Mouse (Mus musculus) lung, postnatal 0 days (tissue): ENCODE measurements around the gene Junb. TPM values are rescaled to one million over a fixed set of nuclear protein-coding genes. Genes with fewer than 3 reads are reported as not detected.

Experiments used
- ATAC-seq: fragments of 200-750 bp; cut with Nextera tagmentation; 2 replicates; pipeline ENCODE4 v1.8.0; 2017; ENCODE audit warnings: moderate library complexity
- DNase-seq: peaks from one replicate; pipeline ENCODE4 v3.0.0-alpha.2; 2016; ENCODE audit warnings: low spot score
- H3K27ac ChIP-seq: fragments of 300-500 bp; sonication (generic); 2 replicates; pipeline ENCODE4 v1.5.1; 2014; ENCODE audit warnings: antibody characterized with exemption, mild to moderate bottlenecking, low read length, mixed read lengths
- H3K27me3 ChIP-seq: fragments of 300-500 bp; sonication (generic); replicated peaks from 2 replicates; pipeline ENCODE4 v1.6.1; 2014; ENCODE audit warnings: low read length, mixed read lengths; ENCODE audit not compliant: insufficient read depth
- H3K36me3 ChIP-seq: fragments of 300-500 bp; sonication (generic); 2 replicates; pipeline ENCODE4 v1.6.1; 2014; ENCODE audit warnings: low read length, mixed read lengths; ENCODE audit not compliant: insufficient read depth
- H3K4me1 ChIP-seq: fragments of 300-500 bp; sonication (generic); 2 replicates; pipeline ENCODE4 v1.6.1; 2014; ENCODE audit warnings: antibody characterized with exemption, low read depth, low read length, mixed read lengths; ENCODE audit not compliant: insufficient read depth
- H3K4me2 ChIP-seq: fragments of 300-500 bp; sonication (generic); replicated peaks from 2 replicates; pipeline ENCODE4 v1.6.1; 2014; ENCODE audit warnings: low read depth, mild to moderate bottlenecking, low read length, moderate library complexity, mixed read lengths
- H3K4me3 ChIP-seq: fragments of 300-500 bp; sonication (generic); 2 replicates; pipeline ENCODE4 v1.5.1; 2014; ENCODE audit warnings: low read depth, low read length
- H3K9ac ChIP-seq: fragments of 300-500 bp; sonication (generic); replicated peaks from 2 replicates; pipeline ENCODE4 v1.6.1; 2014; ENCODE audit warnings: low read depth, mild to moderate bottlenecking
- H3K9me3 ChIP-seq: fragments of 300-500 bp; sonication (generic); 2 replicates; pipeline ENCODE4 v1.6.1; 2016; ENCODE audit warnings: low read length, mixed read lengths
- CTCF ChIP-seq: IDR thresholded peaks from 2 replicates; pipeline ENCODE4 v1.5.1; 2016; ENCODE audit warnings: antibody characterized with exemption, mild to moderate bottlenecking
- EP300 ChIP-seq: IDR thresholded peaks from 2 replicates; pipeline ENCODE4 v1.6.1; 2016; ENCODE audit warnings: antibody characterized with exemption, mild to moderate bottlenecking, control low read depth
- WGBS: fragments of 180-500 bp; shearing (Covaris S2); extraction: QIAGEN DNeasy Blood & Tissue Kit; methylation state at CpG from one replicate; pipeline ENCODE4 v1.1.7; 2014; 5-methylcytosine and 5-hydroxymethylcytosine counted together
- microRNA-seq: library from miRNA; unstranded; fragments of <30 nt; microRNA quantifications from one replicate; pipeline ENCODE4, GENCODE M21; 2016
- polyA plus RNA-seq: library from polyadenylated mRNA; unstranded; fragments of >200 nt; fragmentation: Nextera tagmentation; extraction: Ambion mirVana; gene quantifications from 2 replicates; pipeline ENCODE4 v1.2.1, GENCODE M21; 2015

Junb gene
- polyA plus RNA-seq, 1 experiment from 2014 or later = 69.0 TPM

GRCm38 (mm10) chr8:84933767-84934559 lies 44.6 kb downstream of the Junb start:
- TF ChIP-seq CTCF (no peak), EP300 (no peak)
- H3K27ac ChIP-seq = no peak overlapping the region
- DNase-seq = no peak
- no peak overlapping the region for H3K9ac ChIP-seq
- H3K9me3 ChIP-seq = no peaks in the 10 kb centered on the region
- H3K4me2 ChIP-seq = no peak overlapping the region
- WGBS = 73% methylated on average over 16 of the region's 16 CpGs
- ATAC-seq = no peak
- peaks cover 45% of the 10 kb centered on the region for H3K27me3 ChIP-seq
- no peak overlapping the region for H3K4me3 ChIP-seq
- H3K4me1 ChIP-seq = no peaks in the 10 kb centered on the region
- no peaks in the 10 kb centered on the region for H3K36me3 ChIP-seq

- WGBS = 87% methylated on average over 13 of the region's 13 CpGs
- Histone ChIP-seq H3K9me3 (no peaks in the 10 kb centered on the region), H3K27ac (no peak overlapping the region), H3K4me2 (no peak overlapping the region), H3K4me1 (no peaks in the 10 kb centered on the region), H3K27me3 (peaks cover 35% of the 10 kb centered on the region), H3K9ac (no peak overlapping the region), H3K36me3 (no peaks in the 10 kb centered on the region), H3K4me3 (no peak overlapping the region)
- TF ChIP-seq EP300 = no peak
- TF ChIP-seq CTCF = no peak
- no peak for ATAC-seq
- DNase-seq = no peak
These were observed 47.9 kb downstream of the Junb start for GRCm38 (mm10) chr8:84930582-84930981.

- Histone ChIP-seq H3K4me3 (peak overlapping the region; percentile 12; the same call in 1 of the 2 replicates), H3K36me3 (no peaks in the 10 kb centered on the region), H3K27ac (no peak overlapping the region), H3K4me2 (peak overlapping the region; percentile 44), H3K4me1 (no peaks in the 10 kb centered on the region), H3K9me3 (no peaks in the 10 kb centered on the region), H3K9ac (no peak overlapping the region), H3K27me3 (peaks cover 24% of the 10 kb centered on the region)
- 5% methylated on average over 50 of the region's 52 CpGs for WGBS
- TF ChIP-seq CTCF (peak; percentile 81), EP300 (no peak)
- DNase-seq = peak; percentile 70
- peak; percentile 64 for ATAC-seq
These were observed 49.8 kb downstream of the Junb start for GRCm38 (mm10) chr8:84928456-84929306.

- 65% methylated on average over 1 of the region's 1 CpGs for WGBS
- ATAC-seq = no peak
- no peaks in the 10 kb centered on the region for H3K9me3 ChIP-seq
These were observed 51.0 kb downstream of the Junb start for GRCm38 (mm10) chr8:84927513-84927912.

GRCm38 (mm10) chr8:84925557-84925956 lies 53.0 kb downstream of the Junb start:
- H3K27ac ChIP-seq = no peak overlapping the region
- no peak overlapping the region for H3K4me3 ChIP-seq
- no peaks in the 10 kb centered on the region for H3K36me3 ChIP-seq
- TF ChIP-seq CTCF = no peak
- TF ChIP-seq EP300 = no peak
- no peak overlapping the region for H3K4me2 ChIP-seq
- no peak overlapping the region for H3K9ac ChIP-seq
- no peak for ATAC-seq
- H3K9me3 ChIP-seq = no peaks in the 10 kb centered on the region
- H3K27me3 ChIP-seq = peaks cover 24% of the 10 kb centered on the region
- WGBS = 44% methylated on average over 7 of the region's 7 CpGs
- no peaks in the 10 kb centered on the region for H3K4me1 ChIP-seq
- DNase-seq = no peak

More at GRCm38 (mm10) chr8:84927513-84927912, 51.0 kb downstream of the Junb start:
- DNase-seq = no peak
- Histone ChIP-seq H3K27ac (no peak overlapping the region), H3K4me2 (no peak overlapping the region), H3K4me1 (no peaks in the 10 kb centered on the region), H3K9ac (no peak overlapping the region), H3K36me3 (no peaks in the 10 kb centered on the region), H3K27me3 (peaks cover 24% of the 10 kb centered on the region), H3K4me3 (no peak overlapping the region)
- TF ChIP-seq EP300 (no peak), CTCF (no peak)

Small RNAs within 50 kb of the gene (microRNA-seq; reads per million reads assigned to microRNA genes)
- gene Gm24197 = not detected

Other genes starting within 250 kb of the Junb start
- 38.8 and 45.1 TPM in 2 replicates for gene Nfix, start 178.4 kb downstream of the Junb start, polyA plus RNA-seq
- 6.2 and 6.8 TPM in 2 replicates for gene Dand5, start 155.9 kb downstream of the Junb start, polyA plus RNA-seq
- gene Gadd45gip1, start 147.2 kb downstream of the Junb start, polyA plus RNA-seq = 24.4 and 24.8 TPM in 2 replicates
- 77.9 and 85.7 TPM in 2 replicates for gene Rad23a, start 138.1 kb downstream of the Junb start, polyA plus RNA-seq
- gene Calr, start 131.8 kb downstream of the Junb start, polyA plus RNA-seq = 318 and 405 TPM in 2 replicates
- gene Farsa, start 121.7 kb downstream of the Junb start, polyA plus RNA-seq = 44.0 and 44.6 TPM in 2 replicates
- 11.1 and 11.4 TPM in 2 replicates for gene Syce2, start 106.6 kb downstream of the Junb start, polyA plus RNA-seq
- 16.2 and 21.1 TPM in 2 replicates for gene Gcdh, start 84.8 kb downstream of the Junb start, polyA plus RNA-seq
- 0.69 and 1.1 TPM in 2 replicates for gene Klf1, start 76.8 kb downstream of the Junb start, polyA plus RNA-seq
- 24.0 and 29.1 TPM in 2 replicates for gene Dnase2a, start 70.2 kb downstream of the Junb start, polyA plus RNA-seq
- gene Mast1, start 41.4 kb downstream of the Junb start, polyA plus RNA-seq = 0.32 and 0.33 TPM in 2 replicates
- gene Rtbdn, start 31.7 kb downstream of the Junb start, polyA plus RNA-seq = not detected in 2 replicates
- gene Gm49661, start 9.3 kb downstream of the Junb start, polyA plus RNA-seq = 1.1 TPM in 1 of 2 replicates, not detected in the other
- gene Prdx2, start 9.1 kb downstream of the Junb start, polyA plus RNA-seq = 337 and 356 TPM in 2 replicates
- 46.4 and 55.7 TPM in 2 replicates for gene Rnaseh2a, start 9.0 kb downstream of the Junb start, polyA plus RNA-seq
- gene Hook2, start 11.9 kb upstream of the Junb start, polyA plus RNA-seq = 19.2 and 22.3 TPM in 2 replicates
- not detected in 2 replicates for gene Best2, start 35.8 kb upstream of the Junb start, polyA plus RNA-seq
- 80.9 and 83.1 TPM in 2 replicates for gene Asna1, start 46.6 kb upstream of the Junb start, polyA plus RNA-seq
- 116 and 126 TPM in 2 replicates for gene Trir, start 48.1 kb upstream of the Junb start, polyA plus RNA-seq
- 16.4 and 18.0 TPM in 2 replicates for gene Tnpo2, start 58.2 kb upstream of the Junb start, polyA plus RNA-seq
- gene Fbxw9, start 81.3 kb upstream of the Junb start, polyA plus RNA-seq = 34.8 and 35.6 TPM in 2 replicates
- gene Gm5741, start 89.3 kb upstream of the Junb start, polyA plus RNA-seq = not detected in 2 replicates
- 44.2 and 48.3 TPM in 2 replicates for gene Dhps, start 93.0 kb upstream of the Junb start, polyA plus RNA-seq
- gene Wdr83os, start 102.0 kb upstream of the Junb start, polyA plus RNA-seq = 88.9 and 95.6 TPM in 2 replicates
- gene Wdr83, start 102.6 kb upstream of the Junb start, polyA plus RNA-seq = 26.7 and 27.0 TPM in 2 replicates
- gene Man2b1, start 104.6 kb upstream of the Junb start, polyA plus RNA-seq = 38.4 and 40.6 TPM in 2 replicates
- gene Zfp791, start 144.4 kb upstream of the Junb start, polyA plus RNA-seq = 1.5 and 1.6 TPM in 2 replicates
- not detected in 2 replicates for gene Cks1brt, start 173.2 kb upstream of the Junb start, polyA plus RNA-seq
- gene Olfr371, start 247.3 kb upstream of the Junb start, polyA plus RNA-seq = not detected in 2 replicates